14 mouse cellular contexts compared by ENCODE assay signal in the genomic region with DNA sequence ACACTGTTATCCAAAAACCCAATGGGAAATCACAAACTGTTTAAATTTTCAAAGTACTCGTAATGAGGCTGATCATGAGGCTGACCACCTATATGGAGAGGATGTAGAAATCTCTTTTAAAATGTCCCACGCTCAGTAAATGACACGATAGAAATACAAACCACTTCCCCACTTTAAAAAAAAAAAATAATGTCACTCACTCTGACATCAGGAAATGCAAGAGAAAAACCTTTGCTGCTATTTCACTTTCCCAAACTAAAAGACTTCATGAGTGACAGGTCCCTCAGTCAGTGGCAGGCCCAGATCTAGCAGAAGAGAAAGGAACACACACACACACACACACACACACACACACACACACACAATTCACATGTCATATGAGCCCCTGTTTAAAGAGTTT.
"Had no signal": no experiment of that assay in that cellular context is flagged by ENCODE, and none has a peak within 500 bp of the region (broad histone marks: within the 10 kb centered on the region; RNA-seq: fewer than 3 reads in every experiment).

No protein-coding gene starts in this region.

- H3K27me3 ChIP-seq: lung, embryonic 15.5 days; midbrain, embryonic 13.5 days; midbrain, embryonic 15.5 days; neural tube, embryonic 12.5 days had no signal

- DNase-seq: lung, adult 2 months; lung, postnatal 14 days; lung, postnatal 36 days; right cerebral cortex, postnatal 14 days; thymus, adult 18-20 months; thymus, postnatal 14 days; thymus, postnatal 36 days had no signal

- H3K4me2 ChIP-seq: lung, embryonic 15.5 days; midbrain, embryonic 13.5 days; midbrain, embryonic 15.5 days; neural tube, embryonic 12.5 days had no signal

- H3K27ac ChIP-seq: liver, embryonic 14.5 days; lung, embryonic 15.5 days; midbrain, embryonic 10.5 days; midbrain, embryonic 13.5 days; midbrain, embryonic 15.5 days; neural tube, embryonic 12.5 days had no signal

- H3K36me3 ChIP-seq: lung, embryonic 15.5 days; midbrain, embryonic 10.5 days; midbrain, embryonic 13.5 days; midbrain, embryonic 15.5 days; neural tube, embryonic 12.5 days had no signal

- ATAC-seq: lung, postnatal 0 days; midbrain, embryonic 13.5 days; midbrain, embryonic 15.5 days had no signal

- H3K4me3 ChIP-seq: lung, embryonic 15.5 days; midbrain, embryonic 10.5 days; midbrain, embryonic 13.5 days; midbrain, embryonic 15.5 days; neural tube, embryonic 12.5 days had no signal

- H3K9ac ChIP-seq: liver, embryonic 14.5 days; lung, embryonic 15.5 days; midbrain, embryonic 13.5 days; midbrain, embryonic 15.5 days; neural tube, embryonic 12.5 days had no signal

- H3K4me1 ChIP-seq: lung, embryonic 15.5 days; midbrain, embryonic 13.5 days; midbrain, embryonic 15.5 days; neural tube, embryonic 12.5 days had no signal

- H3K9me3 ChIP-seq: lung, embryonic 15.5 days; midbrain, embryonic 10.5 days; midbrain, embryonic 13.5 days; midbrain, embryonic 15.5 days; neural tube, embryonic 12.5 days had no signal
